Mouse (Mus musculus) telencephalon, adult 2 months (tissue): ENCODE results near the gene Nuak2.

Source experiments
- DNase-seq: peaks from one replicate; pipeline ENCODE4 v3.0.0-alpha.2; 2011; ENCODE audit warnings: low read depth, low spot score

Gene Nuak2

GRCm38 (mm10) chr1:132376211-132377054 lies 60.5 kb downstream of the Nuak2 start:
- no peak for DNase-seq

DNA sequence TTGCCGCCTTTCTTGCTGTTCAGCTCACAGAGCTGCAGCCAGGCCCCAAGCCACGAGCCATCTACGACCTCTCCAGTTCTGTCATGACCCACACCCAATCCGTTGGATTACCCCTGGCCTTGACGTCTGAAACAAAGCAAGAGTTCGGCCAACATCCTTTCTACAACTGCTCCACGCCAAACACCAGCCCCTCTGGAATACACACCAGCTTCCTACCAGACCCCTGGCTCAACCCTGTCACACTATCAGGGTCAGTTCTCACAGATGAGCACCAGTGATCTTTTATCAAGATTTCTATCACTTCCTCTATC lies 61.1 kb downstream of the Nuak2 start:
- no peak for DNase-seq

DNA sequence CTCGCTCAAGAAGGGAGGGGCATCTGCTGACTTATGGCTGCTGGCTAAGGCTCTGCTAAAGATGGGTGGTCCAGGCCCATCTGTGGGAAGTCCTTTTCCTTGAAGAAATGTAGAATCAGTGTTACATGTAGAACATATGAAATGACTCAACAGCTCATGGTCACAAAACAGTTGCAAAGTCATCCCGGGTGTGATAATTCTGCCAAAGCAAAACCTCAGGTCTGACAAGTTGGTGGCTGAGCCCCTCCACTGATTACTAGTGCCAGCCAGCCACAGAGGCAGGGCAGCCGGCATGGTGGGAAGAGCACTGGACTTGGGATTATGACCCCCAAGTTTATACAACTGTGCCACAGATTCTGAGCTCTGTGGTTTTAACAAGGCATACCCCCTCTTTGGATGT lies 61.9 kb downstream of the Nuak2 start:
- DNase-seq: no peak

DNA sequence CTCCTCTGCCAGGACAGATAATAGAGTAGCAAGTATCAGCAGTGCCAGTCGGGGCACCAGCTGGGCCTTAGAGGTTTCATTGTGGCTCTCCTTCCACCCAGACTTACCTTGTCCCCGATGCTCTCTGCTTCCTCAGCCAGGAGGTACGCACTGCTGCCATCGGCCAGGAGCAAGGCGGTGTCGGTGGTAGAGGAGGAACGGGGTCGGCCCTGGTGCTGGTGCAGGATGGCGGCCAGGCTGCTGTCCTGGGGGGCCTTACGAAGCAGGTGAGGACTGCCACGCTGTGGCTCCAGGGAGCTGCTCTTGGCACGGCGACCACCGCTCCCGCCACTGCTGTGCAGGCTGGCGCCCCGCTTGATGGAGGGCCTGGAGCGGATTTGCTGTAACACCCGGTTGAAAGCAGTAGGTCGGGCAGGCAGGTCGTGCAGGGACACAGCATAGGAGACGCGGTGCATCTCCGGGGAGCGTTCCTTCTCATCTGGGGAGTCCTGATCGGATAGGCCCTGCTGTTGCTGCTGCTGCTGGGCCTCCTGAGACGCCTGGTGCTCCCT lies 64.7 kb downstream of the Nuak2 start:
- DNase-seq: no peak

DNA sequence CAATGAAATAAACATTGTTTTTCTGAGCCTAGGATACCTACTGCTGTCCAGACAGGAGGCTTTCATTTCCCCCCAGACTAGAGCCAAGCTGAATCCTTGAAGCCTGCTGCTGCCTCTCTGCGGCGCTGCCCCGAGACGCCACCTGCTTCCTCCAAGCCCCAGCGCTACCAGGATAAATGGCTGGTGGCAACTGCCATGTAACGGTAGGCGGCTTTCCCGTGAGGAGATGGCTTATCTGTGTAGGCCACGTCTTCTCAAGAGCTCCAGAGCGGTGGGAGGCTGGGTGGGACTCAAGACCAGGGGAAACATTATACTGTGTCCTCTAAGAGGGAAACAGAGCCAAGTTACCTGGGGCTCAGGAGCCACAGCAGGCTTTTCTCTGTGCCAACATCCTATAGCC lies 66.0 kb downstream of the Nuak2 start:
- DNase-seq: no peak
